Mouse (Mus musculus) cerebellum, postnatal 25 days (tissue): ENCODE data around the gene Sypl2.

Experiments used
- DNase-seq, 2 experiments: peaks; one replicate each; pipeline ENCODE4 v3.0.0; 2021; ENCODE audit warnings: mixed read lengths in 2 of 2

Gene Sypl2

DNA sequence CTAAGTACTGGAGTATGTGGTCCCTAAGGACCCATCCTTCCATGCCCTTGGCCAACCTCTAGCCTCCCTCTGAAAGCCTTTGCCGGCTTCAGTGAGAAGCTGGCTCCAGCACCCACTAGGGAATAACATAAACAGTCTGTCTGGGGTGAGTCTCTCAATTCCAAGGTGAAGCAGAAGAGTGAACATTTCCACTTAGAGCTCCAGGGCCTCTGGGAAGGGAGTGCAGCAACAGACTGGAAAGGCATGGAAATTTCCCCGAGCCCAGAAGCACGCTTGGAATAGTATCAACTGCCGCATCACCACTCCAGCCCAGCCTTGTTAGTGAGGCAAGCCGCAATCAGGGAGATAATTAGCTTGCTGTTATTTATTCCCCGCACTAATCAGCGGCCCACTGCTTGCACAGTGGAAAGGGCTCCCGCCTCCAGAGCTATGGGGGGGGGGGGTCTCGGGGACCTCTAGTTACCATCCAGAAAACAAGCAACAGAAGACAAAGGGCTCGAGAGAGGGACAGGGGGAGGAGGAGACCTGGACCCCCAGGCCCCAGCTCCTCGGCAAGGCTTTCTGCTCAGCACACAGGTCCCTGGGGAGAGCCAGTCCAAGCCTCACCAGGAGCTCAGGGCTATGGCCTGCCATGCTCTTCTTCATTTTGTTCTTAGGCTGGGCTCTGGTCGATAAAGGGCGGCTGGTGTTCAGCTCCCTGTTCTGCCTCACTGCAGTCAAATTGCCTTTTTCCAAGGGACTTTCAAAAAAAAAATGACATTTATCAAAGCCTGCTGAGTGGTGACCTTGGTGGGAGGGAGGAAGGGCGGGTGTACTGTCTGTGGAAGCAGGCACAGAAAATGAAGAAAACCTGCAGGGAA lies 51.5 kb downstream of the Sypl2 start:
- DNase-seq = peak; percentile 55 to 67

DNA sequence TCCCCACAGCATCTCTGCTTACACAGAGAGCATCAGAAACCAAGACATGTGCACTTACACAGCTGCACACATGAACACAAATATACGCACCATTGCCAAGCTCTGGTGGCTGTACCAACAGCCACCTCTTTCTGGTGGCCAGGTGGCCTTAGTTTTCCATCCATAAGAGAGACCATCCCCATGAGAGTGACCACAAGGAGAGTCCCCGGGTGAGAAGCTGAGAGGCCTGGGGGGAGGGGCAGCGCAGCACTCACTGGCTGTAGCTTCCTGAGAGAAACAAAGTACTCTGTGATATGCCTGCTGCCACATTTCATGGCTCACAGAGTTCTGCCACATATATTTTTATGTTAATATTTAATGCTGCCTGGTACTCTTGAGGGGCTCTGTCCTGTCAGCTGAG lies 57.2 kb downstream of the Sypl2 start:
- DNase-seq = no peak

DNA sequence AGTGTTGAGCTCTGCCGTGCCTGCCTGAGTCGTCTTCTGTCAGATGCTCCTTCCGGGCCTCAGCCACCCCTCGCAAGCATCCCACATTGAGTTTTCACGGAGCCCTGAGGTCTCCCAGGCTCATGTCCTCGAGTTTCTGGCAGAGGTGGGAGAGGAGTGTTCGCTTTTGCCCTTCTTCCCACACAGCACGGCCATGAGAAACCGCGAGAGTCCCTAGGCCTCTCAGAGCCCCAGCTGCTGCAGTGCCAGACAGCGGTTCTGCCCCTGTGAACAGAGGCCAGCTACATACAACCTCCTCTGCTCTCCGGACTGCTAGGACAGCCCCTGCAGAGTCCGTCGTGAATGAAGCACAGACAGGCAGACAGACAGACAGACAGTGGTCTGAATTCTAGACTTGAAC lies 58.9 kb downstream of the Sypl2 start:
- DNase-seq = no peak

DNA sequence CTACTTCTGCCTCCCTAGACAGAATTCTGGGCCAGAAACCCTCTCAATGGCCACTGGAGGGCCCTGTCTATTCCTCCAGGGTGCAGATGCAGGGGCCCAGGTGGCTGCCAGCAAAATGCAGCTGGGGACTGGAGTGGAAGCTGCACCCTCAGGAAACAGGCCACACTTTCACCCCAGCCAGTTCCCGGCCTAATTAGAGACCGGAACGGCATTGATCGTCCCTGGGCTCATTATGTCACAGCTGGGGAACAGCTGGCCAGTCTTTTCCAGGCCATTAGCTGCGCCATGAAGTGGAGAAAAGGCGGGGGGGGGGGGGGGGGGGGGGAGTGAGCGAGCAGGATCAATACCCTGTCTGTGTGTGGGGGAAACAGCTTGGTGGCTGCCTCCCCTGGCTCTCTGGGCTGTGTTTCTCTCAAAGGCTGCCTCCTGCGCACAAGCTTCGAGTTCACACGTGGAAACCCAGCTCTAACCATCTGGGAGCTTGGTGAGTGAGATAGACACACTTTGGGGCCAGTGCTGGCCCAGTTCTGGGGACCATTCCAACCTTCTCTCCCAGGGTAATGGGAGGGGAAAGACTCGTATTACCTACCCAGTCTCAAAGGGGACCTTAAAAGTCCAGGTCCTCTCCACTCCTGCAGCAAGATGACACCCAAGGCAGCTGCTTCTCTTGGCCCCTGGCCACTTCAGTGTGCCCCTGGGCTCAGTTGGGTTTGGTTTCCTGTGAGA lies 59.8 kb downstream of the Sypl2 start:
- no peak for DNase-seq

DNA sequence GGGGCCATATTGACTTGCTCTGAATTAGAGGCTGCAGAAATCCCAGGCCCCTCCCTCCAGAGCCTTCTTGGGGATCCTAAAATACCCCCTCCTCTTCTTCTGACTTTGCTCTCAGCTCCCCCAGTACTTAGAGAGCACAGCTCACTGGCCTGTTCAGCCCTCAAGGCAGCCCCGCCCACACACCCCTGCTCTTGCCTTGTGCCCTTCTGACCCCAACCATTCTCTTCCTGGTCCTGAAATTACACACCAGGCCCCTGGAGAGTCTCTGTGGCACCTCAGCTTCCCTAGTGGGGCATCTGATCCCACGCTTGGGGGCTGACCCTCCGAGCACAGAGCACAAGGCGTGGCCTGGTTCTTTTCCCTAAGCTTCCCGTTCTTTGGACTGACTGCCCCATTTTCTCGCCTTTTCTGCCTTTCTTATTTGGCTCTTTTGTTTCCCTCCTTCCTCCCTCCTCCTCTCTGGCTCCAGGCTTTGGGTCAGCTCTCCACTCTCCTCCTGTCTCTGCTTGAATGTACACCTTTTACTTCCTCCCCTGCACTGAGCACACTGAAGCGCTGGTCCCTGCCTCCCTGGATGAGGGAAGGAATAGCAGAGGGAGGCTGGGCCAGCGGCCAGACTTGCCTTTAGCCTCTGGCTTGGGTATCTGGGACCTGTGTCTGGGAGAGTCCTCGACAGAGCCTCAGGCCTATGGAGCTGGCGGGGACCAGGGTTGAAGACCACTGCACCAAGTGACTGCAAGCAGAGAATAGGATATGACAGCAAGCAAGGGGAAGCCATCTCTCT lies 60.7 kb downstream of the Sypl2 start:
- DNase-seq = peak in 1 of 2 experiments; percentile 32

DNA sequence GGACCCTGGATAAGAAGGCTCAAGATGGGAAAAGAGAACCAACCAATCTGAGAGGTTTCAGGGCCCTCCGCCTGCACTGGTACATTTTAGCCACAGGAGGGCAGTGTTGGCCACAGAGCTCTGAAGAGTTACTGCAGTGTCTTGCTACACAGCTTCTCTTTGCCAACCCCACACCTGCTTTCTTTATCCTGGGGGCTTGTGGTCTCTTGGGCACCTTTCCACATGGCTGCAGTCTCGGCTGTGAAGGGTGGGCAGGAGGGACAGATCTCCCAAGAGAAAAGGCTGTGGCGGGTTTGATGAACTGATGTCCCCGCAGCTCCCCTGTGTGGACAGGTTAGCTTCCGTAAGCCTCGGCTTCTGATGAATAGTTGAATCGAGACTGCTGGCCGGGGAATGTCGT lies 61.6 kb downstream of the Sypl2 start:
- DNase-seq = peak; percentile 89 to 91

DNA sequence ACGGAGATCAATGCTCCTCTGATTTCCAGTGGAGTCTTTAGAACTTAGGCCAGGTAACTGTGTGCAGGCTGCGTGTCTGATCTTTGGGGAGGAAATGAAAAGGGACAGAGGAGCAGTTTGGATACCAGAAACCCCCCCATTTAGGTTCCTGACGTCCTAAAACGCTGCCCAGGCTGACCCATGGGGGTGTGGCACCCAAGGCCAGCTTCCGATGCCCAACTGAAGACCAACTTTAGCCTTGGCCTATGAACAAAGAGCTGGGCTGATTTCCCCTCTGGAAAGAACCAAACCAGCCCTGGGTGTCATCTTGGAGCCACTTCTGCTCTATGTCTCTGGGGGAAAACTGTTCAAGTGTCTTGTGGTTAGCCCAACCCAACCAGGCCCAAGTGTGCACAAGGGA lies 62.4 kb downstream of the Sypl2 start:
- DNase-seq = no peak
